Mouse (Mus musculus) embryonic facial prominence, embryonic 10.5 days (tissue): ENCODE data around the gene Cdon. TPM values are rescaled to one million over a fixed set of nuclear protein-coding genes. Genes with fewer than 3 reads are reported as not detected.

ENCODE experiments used
- polyA plus RNA-seq: library from polyadenylated mRNA; unstranded; fragments of >200 nt; fragmentation: Nextera tagmentation; extraction: Ambion mirVana; gene quantifications from 2 replicates; pipeline ENCODE4 v1.2.1, GENCODE M21; 2016

Gene Cdon
- polyA plus RNA-seq, 1 experiment from 2014 or later: 9.9 TPM

Other genes with a start within 250 kb of the Cdon start
- gene Dcps, start 245.1 kb upstream of the Cdon start, polyA plus RNA-seq: 93.5 and 95.6 TPM in 2 replicates
- 84.6 and 86.8 TPM in 2 replicates for gene Srpr, start 221.0 kb upstream of the Cdon start, polyA plus RNA-seq
- 20.3 and 21.8 TPM in 2 replicates for gene Tirap, start 220.8 kb upstream of the Cdon start, polyA plus RNA-seq
- gene Foxred1, start 210.1 kb upstream of the Cdon start, polyA plus RNA-seq: 51.4 and 57.5 TPM in 2 replicates
- gene Fam118b, start 153.3 kb upstream of the Cdon start, polyA plus RNA-seq: 63.4 and 66.4 TPM in 2 replicates
- gene Rpusd4, start 153.3 kb upstream of the Cdon start, polyA plus RNA-seq: 35.4 and 35.9 TPM in 2 replicates
- not detected in 2 replicates for gene Gm1113, start 97.1 kb downstream of the Cdon start, polyA plus RNA-seq
- gene Ddx25, start 137.4 kb downstream of the Cdon start, polyA plus RNA-seq: 6.0 and 6.1 TPM in 2 replicates
- 18.3 and 21.3 TPM in 2 replicates for gene Pus3, start 137.5 kb downstream of the Cdon start, polyA plus RNA-seq
- gene Pate2, start 149.2 kb downstream of the Cdon start, polyA plus RNA-seq: 1.5 and 1.6 TPM in 2 replicates
- 24.9 and 26.5 TPM in 2 replicates for gene Hyls1, start 149.3 kb downstream of the Cdon start, polyA plus RNA-seq
- not detected in 2 replicates for gene Pate4, start 190.8 kb downstream of the Cdon start, polyA plus RNA-seq
- gene Pate3, start 227.1 kb downstream of the Cdon start, polyA plus RNA-seq: not detected in 2 replicates